Mouse (Mus musculus) megakaryocyte, adult 5-6 weeks (primary cell): Measurements from ENCODE around the gene Nsun7. TPM values are rescaled to one million over a fixed set of nuclear protein-coding genes. Genes with fewer than 3 reads are reported as not detected.
"Not testable (repeated sequence)": the region's sequence is repeated elsewhere in the genome, so short reads cannot be mapped to it uniquely, and the experiment has no call there.

Experiments
- ATAC-seq: 2 replicates; pipeline ENCODE4 v1.8.0; 2016; ENCODE audit warnings: mild to moderate bottlenecking, inconsistent platforms; ENCODE audit not compliant: poor library complexity, severe bottlenecking
- total RNA-seq, 2 experiments: library from RNA; stranded (forward) in 1 of 2; stranded (reverse) in 1 of 2; fragments of 153-499, 151-499 nt in 1 of 2; fragments of 221-1000, 200-1000 nt in 1 of 2; gene quantifications; 2 replicates each; pipeline versions ENCODE4 v1.2.3 to v1.2.4; 2015 to 2017

The Nsun7 gene
- not detected in 2 replicates for total RNA-seq (2015)
- total RNA-seq (2017) = not detected in 2 replicates

DNA sequence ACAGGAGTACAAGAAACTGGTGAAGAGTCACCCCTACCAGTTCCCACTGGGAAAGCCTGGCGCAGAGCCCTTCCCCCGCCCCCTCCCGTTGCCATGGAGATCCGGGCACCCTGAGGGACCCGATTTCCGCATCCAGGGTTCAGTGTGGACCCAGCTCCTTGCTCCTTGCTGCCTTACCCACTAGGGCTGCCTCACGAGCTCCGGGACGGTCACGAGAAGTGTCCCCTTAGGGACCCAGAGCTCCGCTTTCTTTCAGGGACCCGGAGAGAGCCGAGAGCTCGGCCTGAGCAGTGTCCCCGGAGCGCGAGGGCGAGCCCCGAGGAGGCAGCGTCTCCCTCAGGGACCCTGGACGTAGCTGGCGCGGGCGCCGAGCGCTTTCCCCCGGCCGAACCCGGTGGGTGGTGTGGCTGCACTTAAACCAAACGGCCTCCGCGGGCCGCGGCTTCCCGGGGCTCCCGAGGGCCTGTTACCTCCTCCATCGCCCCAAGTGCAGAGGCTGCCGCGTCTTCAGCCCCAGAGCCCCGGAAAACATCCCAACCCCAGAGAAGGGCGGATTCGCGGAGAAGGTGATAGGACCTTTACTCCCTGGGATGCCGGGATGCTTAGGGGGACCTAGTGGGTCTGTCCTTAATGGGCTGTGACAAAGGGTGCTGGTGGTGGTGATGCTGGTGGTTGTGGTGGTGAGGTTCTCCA, at the start of gene Nsun7:
TSS of gene Nsun7 (plus strand) at position 142 of the 693 bp plus-strand sequence.
- ATAC-seq = peak; percentile 62

DNA sequence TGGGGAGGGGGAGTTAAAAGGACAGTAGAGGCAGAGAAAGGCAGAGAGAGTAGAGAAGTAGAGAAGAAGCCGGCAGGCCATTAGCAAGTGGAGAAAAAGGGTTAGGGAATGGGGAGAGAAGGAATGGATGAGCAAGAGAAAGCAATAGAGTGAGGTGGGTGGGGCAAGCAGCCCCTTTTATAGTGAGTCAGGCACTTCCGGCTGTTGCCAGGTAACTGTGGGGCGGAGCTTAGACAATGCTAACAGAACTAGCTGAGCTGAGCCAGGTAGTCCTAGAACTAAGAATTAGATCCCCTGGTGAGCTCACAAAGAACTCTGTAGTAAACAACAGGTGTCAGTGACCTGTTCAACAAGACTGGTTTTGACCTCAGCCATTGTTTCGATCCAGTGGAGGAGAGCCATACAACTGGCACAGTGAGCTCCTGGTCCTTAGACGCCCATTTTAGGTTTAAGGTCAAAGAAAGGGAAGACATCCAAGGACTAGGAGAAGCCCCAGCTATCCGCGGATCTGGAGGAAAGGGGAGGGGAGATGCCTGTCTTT, 45.2 kb upstream of the Nsun7 start:
- no peak for ATAC-seq

DNA sequence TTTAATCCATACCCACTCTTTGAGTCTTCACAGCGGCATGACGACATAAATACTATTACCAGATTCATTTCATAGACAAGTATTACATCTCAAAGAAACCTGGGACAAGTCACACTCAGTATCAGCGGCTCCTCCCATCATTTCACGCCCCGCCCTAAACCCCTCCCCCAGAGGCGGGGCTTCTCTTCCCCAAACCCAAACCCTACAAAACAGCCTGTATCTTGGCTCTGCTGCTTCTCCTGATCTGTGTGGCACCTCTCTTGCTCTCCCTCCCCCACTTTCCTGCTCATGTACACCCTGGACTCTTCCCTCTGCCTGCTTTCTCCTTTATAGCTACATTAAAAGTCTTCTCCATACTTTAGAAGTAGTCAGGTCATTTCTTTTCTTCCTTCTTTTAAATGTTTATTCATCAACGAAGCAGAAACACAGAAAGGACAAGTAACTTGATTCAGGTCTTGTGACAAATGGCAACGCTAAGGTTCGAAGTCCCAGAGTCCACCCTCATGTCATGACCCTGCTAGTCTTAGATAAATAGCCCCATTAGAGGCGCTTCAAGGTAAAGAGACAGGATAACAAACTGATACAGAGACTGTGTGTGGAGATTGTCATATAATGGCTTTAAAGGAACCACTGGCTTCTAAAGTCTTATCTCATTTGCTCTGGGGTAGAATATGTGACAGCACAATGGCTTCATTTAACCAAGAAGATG, 44.0 kb upstream of the Nsun7 start:
- no peak for ATAC-seq

DNA sequence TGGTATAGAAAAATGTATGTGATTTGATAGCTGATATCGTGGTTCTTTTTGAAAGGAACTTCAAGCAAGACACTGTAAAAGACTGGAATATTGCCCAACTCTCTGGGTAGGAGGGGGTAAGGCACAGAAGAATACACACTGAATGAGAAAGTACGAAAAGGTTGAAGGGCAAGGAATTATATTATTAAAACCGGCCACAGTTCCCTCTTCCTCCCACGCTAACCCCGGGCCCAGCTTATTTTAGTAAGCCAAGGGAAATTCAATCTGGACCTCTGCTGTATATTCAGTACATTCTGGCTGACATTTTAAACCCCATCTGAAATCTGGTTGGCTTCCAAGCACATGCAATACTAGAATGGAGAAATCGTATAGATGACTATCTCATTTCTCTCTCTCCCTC, 40.0 kb upstream of the Nsun7 start:
- no peak for ATAC-seq

DNA sequence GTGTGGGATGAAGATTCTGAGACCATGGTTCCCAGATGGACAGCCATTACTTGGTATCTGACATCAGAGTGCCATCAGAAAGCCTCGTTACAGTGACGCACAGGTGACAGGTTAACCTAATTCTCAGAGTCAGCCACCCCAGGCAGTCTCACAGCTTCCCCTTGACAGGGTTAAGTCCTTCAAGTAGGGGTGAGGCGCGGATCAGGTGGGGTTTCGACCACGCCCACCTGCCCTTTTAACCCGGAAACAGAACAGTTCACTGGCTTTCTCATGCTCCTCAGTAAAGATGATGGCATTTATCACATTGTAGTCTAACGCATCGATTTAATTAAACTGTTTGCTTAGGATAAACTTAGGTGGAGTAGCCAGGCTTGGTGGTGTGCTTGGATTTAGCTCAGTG, 39.1 kb upstream of the Nsun7 start:
- no peak for ATAC-seq

DNA sequence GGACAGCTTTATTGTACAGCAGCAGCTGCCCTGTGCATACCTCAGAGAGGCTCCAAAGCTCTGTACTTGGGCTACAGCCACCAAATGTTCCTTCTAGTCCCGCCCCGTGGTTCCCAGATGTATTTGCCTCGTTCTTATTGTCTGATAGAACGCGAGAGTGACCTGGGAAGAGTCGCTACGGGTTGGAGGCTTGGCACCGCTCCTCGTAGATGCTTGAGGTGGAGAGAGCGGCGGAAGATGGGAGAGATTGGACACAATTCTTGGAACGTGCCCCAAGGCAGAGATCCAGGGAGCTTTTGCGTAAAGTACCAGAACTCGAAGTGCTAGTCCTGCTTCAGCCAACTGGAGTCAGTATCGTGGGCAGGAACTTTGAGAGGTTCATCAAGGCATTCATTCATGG, 36.8 kb upstream of the Nsun7 start:
- ATAC-seq = no peak

DNA sequence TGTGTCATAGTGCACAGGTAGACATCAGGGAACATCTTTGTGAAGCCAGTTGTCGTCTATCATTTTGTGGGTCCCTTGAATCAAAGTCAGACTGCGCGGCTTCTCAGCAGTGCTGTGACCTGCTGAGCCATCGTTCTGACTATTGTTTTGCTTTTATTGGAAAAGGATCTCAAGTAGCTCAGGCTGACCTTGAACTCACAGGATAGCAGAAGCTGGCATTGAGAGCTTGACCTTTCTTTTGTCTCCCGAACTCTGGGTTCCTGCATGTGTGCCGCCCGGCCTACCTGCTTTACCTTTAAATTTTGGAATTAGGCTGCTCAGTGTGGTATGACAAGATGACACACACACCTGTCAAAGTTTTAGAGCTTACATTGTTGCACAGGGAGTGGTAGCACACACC, 33.2 kb upstream of the Nsun7 start:
- no peak for ATAC-seq

DNA sequence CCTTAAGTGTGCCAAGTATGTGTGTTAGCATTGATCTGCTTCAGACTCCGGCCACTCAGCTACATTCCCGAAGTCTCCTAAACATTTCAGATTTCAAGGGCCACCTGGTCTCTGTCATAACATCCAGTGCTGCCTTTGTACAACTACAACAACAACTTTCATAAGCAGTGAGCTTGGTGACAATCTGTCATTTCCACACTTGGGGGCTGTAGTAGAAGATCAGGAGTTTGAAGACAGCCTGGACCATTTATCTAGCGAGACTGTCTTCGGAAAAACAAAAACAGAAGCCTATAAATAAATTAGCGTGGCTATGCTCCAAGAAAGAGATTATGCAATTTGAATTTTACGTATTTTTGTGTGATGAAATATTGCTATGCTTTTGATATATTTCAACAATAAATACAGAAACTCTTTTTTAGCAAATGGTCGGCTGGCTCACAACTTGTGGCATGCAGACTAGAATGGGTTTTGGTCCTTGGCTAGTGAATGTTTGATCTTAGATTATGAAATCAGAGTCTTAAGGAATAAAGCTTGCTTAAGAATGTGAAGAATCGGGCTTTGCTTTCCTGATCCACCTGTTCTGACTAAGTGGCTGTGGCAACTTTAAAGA, 27.9 kb upstream of the Nsun7 start:
- no peak for ATAC-seq

DNA sequence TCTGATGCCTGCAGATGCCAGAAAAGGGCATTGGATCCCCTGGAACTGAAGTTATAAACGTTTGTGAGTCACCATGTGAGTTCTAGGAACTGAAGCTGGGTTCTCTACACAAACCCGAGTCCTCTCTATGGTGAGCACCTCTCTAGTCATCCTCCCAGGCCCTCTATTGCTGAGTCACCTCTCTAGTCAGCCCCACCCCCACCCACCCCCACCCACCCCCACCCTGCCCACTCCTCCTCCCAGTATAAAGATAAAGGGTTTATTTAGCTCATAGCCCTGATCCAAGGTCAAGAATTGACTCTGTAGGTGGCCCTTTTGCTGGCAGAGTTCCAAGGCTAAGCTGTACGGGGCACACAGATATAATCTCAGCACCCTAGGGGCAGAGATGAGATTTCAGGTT, 27.2 kb upstream of the Nsun7 start:
- ATAC-seq = no peak

DNA sequence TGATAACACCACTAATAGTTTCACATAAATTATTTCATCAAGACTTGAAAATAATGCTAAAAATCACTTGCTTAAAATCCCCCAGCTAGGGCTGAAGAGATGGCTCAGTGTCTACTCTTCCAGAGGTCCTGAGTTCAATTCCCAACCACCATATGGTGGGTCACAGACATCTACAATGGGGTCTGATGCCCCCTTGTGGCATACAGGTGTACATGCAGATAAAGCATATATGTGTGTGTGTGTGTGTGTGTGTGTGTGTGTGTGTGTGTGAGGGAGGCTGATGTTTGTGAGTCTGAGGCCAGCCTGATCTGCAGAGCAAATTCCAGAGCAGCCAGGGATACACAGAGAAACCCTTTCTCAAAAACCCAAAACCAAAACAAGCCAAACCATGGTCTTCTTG, 17.8 kb upstream of the Nsun7 start:
- ATAC-seq = peak; percentile 43; the same call in 1 of the 2 replicates

DNA sequence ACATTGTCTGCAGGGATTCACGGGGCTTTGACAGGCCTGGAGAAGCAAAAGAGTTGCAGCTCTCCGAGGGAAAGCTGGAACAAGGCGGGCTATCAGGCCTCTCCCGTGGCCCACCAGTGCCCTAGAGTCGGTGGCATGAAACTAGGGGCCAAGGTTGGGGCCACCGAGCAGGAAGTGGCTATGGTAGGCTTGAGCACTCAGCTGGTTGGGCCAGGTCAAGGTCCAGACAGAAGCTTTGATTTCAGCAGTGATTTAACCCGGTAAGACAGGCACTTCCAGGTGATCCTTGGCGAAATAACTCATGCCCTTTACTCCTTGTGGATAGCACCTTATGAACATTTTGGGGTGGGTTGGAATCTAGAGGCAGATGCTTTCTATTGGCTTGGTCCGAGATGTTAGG, 16.2 kb upstream of the Nsun7 start:
- ATAC-seq = no peak

DNA sequence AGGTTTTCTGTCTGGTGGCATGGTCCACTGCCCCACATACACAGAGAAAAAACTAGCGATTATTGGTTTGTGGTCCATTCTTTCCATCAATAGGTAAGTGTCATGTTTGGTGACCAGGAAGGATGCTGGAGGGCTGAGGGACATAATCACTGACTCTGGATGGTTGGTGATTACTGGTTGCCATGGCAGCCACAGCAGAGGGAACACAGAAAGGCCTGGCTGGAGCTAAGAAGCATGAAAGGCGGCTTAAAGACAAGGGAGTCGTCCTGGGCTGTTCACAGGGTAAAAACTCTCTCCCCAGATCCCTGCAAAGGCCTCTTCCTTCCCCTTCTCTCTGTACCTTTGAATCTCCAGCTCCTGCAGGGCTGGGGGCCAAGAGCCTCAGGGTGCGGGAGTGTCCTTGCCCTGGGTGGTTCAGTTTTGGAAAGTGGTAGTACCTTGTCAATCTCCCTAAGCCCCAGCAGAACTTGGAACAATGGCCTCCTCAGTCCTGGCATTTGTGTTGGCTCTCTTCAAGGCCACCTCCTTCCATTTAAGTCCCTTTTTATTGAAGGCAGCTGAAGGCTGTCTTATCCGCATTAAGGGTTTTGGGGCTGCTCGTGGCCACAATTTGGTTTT, 15.5 kb upstream of the Nsun7 start:
- ATAC-seq = no peak

DNA sequence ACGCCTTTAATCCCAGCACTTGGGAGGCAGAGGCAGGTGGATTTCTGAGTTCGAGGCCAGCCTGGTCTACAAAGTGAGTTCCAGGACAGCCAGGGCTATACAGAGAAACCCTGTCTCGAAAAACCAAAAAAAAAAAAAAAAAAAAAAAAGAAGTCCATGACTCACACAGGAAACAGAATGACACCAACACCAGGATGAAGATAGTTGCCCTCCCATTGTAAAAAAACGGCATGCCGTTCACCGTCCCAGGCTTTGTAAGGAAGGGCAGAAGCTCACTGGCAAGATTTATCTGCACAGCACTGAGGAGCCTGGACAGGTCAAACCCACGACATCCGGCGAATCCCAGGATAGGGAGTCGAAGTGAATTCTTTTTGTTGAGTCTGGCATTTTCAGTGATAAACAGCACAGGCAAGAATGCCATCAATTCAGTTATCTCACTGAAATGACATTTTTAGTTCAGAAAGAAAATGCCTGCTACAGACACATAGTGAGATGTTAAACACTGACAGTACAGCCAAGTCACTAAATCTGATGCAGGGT, 13.7 kb upstream of the Nsun7 start:
- no peak for ATAC-seq

DNA sequence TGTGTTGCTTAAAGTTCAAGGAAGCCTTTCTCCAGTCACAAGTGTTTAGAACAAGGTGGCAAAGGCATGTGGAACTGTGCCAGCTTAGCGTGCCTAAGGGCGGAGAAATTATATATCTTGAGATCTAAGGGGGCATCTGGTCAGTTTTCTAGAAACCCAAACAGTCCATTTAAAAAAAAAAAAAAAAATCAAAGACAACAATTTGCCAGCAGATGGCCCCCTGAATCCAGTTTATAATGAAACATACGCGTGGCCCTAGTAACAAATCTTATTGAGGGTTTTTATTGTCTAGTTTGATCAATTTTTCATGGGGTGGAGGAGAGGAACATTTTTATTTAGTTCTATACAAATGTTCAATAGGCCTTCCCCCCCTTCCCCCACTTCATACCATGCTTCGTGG, 6.5 kb upstream of the Nsun7 start:
- no peak for ATAC-seq

DNA sequence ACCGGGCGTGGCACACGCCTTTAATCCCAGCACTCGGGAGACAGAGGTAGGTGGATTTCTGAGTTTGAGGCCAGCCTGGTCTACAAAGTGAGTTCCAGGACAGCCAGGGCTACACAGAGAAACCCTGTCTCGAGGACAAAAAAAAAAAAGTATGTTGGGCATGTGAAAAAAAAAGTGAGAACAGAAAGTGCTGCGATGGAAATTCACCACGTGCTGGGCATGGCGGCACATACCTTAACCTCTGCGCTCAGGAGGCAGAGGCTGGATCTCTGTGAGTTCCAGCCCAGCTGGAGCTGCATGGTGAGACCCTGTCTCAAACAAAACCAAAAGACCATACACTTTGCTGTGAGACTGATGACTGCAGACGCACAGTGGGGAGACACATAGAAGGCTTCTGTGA, 4.7 kb upstream of the Nsun7 start:
- ATAC-seq = no peak

DNA sequence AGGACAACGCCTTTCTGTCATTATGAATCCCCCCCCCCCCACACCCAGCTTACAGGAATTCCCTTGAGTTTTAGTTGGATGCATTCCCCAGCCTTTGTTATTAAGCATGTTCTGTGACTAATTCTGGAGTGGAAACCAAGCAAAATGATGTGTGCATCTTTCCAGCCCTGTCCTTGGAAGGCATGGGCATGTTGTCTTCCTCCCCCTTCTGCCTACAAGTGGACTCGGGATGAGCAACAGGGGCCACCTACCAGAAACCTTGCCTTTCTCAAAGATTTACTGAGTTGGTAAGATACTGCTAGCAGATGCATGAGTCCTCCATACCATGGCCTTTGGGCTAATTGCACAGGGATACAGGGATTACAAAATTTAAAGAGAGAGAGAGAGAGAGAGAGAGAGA, 697 bp upstream of the Nsun7 start:
- ATAC-seq = no peak

DNA sequence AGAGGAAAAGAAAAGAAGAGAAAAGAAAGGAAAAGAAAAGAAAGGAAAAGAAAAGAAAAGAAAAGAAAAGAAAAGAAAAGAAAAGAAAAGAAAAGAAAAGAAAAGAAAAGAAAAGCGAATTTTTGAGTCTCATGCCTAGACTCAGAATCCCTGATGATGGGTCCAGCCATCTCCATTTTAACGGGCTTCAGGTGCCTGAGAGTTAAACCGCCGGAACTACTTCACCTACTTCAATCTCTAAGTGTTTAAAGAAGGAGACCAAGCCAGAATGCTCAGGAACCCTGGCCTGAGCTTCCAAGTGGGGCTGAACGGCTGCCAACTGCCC, 304 bp upstream of the Nsun7 start:
- not testable (repeated sequence) for ATAC-seq

DNA sequence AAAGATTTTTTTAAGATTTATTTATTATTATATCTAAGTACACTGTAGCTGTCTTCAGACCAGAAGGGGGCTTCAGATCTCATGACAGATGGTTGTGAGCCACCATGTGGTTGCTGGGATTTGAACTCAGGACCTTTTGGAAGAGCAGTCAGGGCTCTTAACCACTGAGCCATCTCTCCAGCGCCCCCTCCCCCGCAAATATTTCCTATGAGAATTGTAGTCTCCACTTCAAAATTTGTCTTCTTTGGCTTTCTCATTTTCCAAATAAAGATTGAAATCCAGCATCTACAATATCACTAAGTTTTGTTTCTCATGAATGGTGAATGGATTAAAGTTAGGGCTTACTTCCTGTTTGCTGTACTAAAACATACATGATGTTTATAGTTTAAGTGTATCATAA, 2.8 kb downstream of the Nsun7 start:
- ATAC-seq = no peak

DNA sequence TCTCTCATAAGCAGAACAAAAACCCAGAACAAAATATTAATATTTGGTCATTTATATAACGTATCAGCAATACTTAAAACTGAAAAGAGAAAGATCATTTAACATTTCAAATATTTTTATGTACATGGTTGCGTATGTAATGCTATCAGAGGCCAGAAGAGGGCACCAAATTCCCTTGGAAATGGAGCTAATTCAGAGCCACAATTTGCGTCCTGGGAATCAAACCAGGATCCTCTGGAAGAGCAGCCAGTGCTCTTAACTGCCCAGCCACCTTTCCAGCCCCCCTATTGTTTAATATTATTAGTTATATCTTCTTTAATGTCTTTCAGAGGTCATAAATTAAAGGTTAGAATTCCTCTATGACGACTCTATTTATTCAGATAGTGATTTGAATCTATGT, 3.7 kb downstream of the Nsun7 start:
- no peak for ATAC-seq

DNA sequence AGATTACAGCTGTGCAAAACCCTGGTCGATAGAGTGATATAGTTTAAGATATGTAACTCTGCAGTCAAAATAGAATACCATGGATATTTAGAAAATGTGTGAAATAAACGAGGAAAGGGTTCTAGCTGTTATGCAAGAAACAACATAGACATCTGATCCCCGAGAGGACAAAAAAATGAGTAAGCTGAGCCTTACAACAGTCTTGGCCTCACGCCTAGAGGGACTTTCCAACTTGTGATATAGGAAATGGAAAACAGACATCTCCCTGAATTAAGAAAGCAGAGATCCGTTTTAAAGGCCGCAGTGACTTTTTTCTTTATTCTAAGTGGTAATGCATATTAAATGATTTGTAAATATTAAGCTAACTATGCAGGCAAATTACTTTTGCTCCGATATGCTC, 9.9 kb downstream of the Nsun7 start:
- ATAC-seq = no peak

DNA sequence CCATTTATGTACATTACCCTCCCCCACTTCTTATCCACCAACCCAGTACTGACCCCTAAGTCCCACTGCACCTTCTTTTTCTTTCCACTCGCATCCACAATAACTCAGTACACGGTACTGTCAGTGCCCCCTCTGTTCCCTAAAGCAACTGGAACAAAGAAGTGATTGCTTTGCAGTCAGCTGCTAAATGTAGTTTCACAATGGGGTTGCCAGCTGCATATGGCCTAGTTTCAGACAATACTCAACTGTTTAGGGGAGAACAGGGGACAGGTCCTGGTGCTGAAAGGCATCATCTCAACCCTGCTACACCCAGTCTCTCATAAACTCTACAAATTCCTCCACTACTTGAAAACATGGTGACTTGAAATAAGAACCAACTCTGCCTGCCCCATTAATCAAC, 11.4 kb downstream of the Nsun7 start:
- ATAC-seq = no peak
